In the genomic region with DNA sequence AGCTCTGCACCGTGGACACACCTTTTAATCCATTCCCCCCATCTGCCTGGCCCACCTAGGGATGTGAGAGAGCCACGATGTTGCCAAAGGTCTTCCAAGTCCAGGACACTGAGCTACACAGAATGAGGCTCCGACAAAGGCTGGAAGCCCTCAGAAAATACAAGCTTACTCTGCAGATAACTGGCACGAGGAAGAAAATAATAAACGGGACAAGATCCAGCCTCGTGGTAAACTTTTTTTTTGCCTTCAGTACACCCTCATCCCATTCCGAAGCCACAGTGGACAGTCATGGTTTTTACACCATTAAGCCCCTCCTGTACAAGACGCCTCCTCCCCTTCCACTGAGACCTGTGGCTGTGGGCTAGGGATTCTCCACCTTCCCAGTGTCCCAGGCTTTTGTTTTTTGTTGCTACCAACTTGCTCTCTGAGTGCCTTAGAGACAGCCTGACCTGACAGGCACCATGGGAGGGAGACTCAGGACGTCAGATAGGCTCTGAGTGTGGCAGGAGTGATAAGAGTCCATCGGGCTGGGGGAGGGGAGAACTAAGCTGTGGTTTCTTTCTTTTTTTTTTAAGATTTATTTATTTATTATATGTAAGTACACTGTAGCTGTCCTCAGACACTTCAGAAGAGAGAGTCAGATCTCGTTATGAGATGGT, we compare ENCODE assay signal across 21 mouse cellular contexts. TPM values are rescaled to one million over a fixed set of nuclear protein-coding genes. Genes with fewer than 3 reads are reported as not detected.
DNase-seq lines count a peak whose midpoint lies in the region; ATAC-seq lines count a peak whose summit lies in the region.
"Had no signal": no experiment of that assay in that cellular context is flagged by ENCODE, and none has a peak within 500 bp of the region (broad histone marks: within the 10 kb centered on the region; RNA-seq: fewer than 3 reads in every experiment).

No protein-coding gene starts in this region.

- no peak for ATAC-seq in heart, embryonic 11.5 days (replicated peaks; ENCODE audit: insufficient number of reproducible peaks, low FRiP score, low TSS enrichment)
- ATAC-seq in common myeloid progenitor, adult 5-6 weeks (replicated peaks; ENCODE audit: low read depth, poor library complexity, severe bottlenecking), result peak; percentile 97
- ATAC-seq in liver, embryonic 15.5 days (ENCODE audit: insufficient read depth), result no peak; the same call in 1 of the 2 replicates
- ATAC-seq: inflammation-experienced regulatory T-cells, adult 6 months; lung, postnatal 0 days; midbrain, embryonic 16.5 days; Patski had no signal

- no peak overlapping the region; the same call in 1 of the 2 replicates for H3K9ac ChIP-seq in heart, embryonic 11.5 days (ENCODE audit: low read depth, low read length)
- H3K9ac ChIP-seq in liver, embryonic 15.5 days, result no peak overlapping the region
- H3K9ac ChIP-seq: embryonic facial prominence, embryonic 15.5 days; limb, embryonic 13.5 days had no signal

- no peaks in the 10 kb centered on the region for H3K36me3 ChIP-seq in heart, embryonic 11.5 days (ENCODE audit: control insufficient read depth, insufficient read depth, low read length)
- no peaks in the 10 kb centered on the region for H3K36me3 ChIP-seq in liver, embryonic 15.5 days (replicated peaks)
- H3K36me3 ChIP-seq: embryonic facial prominence, embryonic 15.5 days; forebrain, embryonic 10.5 days; limb, embryonic 13.5 days had no signal

- no peaks in the 10 kb centered on the region; the same call in 1 of the 2 replicates for H3K27me3 ChIP-seq in heart, embryonic 11.5 days (ENCODE audit: control insufficient read depth, insufficient read depth, low read length)
- 0 out of 2 replicates have a peak, but pooled peaks cover 4% of the 10 kb centered on the region for H3K27me3 ChIP-seq in liver, embryonic 15.5 days
- H3K27me3 ChIP-seq: Patski had no signal

- peaks cover 23% of the 10 kb centered on the region for H3K4me1 ChIP-seq in heart, embryonic 11.5 days (ENCODE audit: control insufficient read depth, insufficient read depth, low read length)
- H3K4me1 ChIP-seq in liver, embryonic 15.5 days (replicated peaks), result peaks cover 24% of the 10 kb centered on the region

- DNase-seq in heart, adult 9 months (ENCODE audit: low spot score in 2 of 2), result no peak
- peak; percentile 58 for DNase-seq in 416B (ENCODE audit: low read depth)
- no peak for DNase-seq in right cerebral cortex, postnatal 25 days
- DNase-seq in frontal cortex, postnatal 25 days (ENCODE audit: low spot score in 2 of 2), result no peak
- DNase-seq: B cell, adult 2 months; cerebellum, adult 9-11 months; embryo, embryonic 11 days; kidney, adult 9 months; kidney, postnatal 36 days; layer of hippocampus, adult 9-11 months; thymus, postnatal 4 days had no signal

- no peak overlapping the region for H3K4me3 ChIP-seq in heart, embryonic 11.5 days (ENCODE audit: low read depth, low read length)
- H3K4me3 ChIP-seq in liver, embryonic 15.5 days (replicated peaks), result no peak overlapping the region
- H3K4me3 ChIP-seq: embryonic facial prominence, embryonic 15.5 days; forebrain, embryonic 10.5 days; limb, embryonic 13.5 days had no signal

- no peaks in the 10 kb centered on the region for H3K9me3 ChIP-seq in heart, embryonic 11.5 days (replicated peaks; ENCODE audit: control insufficient read depth, low read length)
- H3K9me3 ChIP-seq in liver, embryonic 15.5 days (replicated peaks), result no peaks in the 10 kb centered on the region
- H3K9me3 ChIP-seq: embryonic facial prominence, embryonic 15.5 days; limb, embryonic 13.5 days had no signal

- H3K27ac ChIP-seq in heart, embryonic 11.5 days (ENCODE audit: low read depth, low read length), result 0 out of 2 replicates have a peak overlapping the region, but pooled peaks have one; percentile 15
- H3K27ac ChIP-seq in liver, embryonic 15.5 days (replicated peaks), result no peak overlapping the region
- H3K27ac ChIP-seq: embryonic facial prominence, embryonic 15.5 days; forebrain, embryonic 10.5 days; limb, embryonic 13.5 days had no signal

- WGBS in heart, embryonic 11.5 days (ENCODE audit: insufficient replicate concordance), result 21% methylated on average over 11 of the region's 11 CpGs
- 15% methylated on average over 11 of the region's 11 CpGs for WGBS in liver, embryonic 15.5 days (ENCODE audit: insufficient replicate concordance)

- H3K4me2 ChIP-seq in heart, embryonic 11.5 days, result no peak overlapping the region
- H3K4me2 ChIP-seq in liver, embryonic 15.5 days, result peak overlapping the region; percentile 20; the same call in 1 of the 2 replicates
- H3K4me2 ChIP-seq: embryonic facial prominence, embryonic 15.5 days; limb, embryonic 13.5 days had no signal

RNA-seq across cellular contexts. Expression of a gene that starts 7.6 kb away (rescaled TPM):
- 9.2 and 9.4 TPM in 2 replicates for polyA plus RNA-seq in heart, embryonic 11.5 days (2014; fragmentation: Nextera tagmentation; extraction: Ambion mirVana)
- 16.6 and 19.8 TPM in 2 replicates for total RNA-seq in common myeloid progenitor, adult 5-6 weeks (2017)
- polyA plus RNA-seq in liver, embryonic 15.5 days (2015; fragmentation: Nextera tagmentation; extraction: Ambion mirVana), result 2.0 and 2.4 TPM in 2 replicates
